Mouse (Mus musculus): ENCODE results near the gene Sass6.

- no peak for TF ChIP-seq ZC3H11A (IDR thresholded peaks at IDR 0.05; ENCODE audit: borderline replicate concordance, low read depth, low read length)
- no peak for TF ChIP-seq CHD2 (IDR thresholded peaks at IDR 0.05; ENCODE audit: low read depth, low read length)
Measured at GRCm38 (mm10) chr3:116634091-116634490, 39.3 kb downstream of the Sass6 start.
